Mouse (Mus musculus) kidney, postnatal 0 days (tissue): ENCODE data around the gene Nfkbid. TPM values are rescaled to one million over a fixed set of nuclear protein-coding genes. Genes with fewer than 3 reads are reported as not detected.
A peak's percentile ranks its signal among the peaks of the same experiment; 100 is the strongest.

Experiments
- ATAC-seq: fragments of 200-750 bp; cut with Nextera tagmentation; replicated peaks from 2 replicates; pipeline ENCODE4 v1.8.0; 2017; ENCODE audit warnings: low read depth, moderate number of reproducible peaks, moderate TSS enrichment, moderate library complexity; ENCODE audit not compliant: low FRiP score
- DNase-seq: peaks from one replicate; pipeline ENCODE4 v3.0.0-alpha.2; 2016; ENCODE audit warnings: low spot score
- H3K27ac ChIP-seq: fragments of 300-500 bp; sonication (generic); 2 replicates; pipeline ENCODE4 v1.5.1; 2014; ENCODE audit warnings: mild to moderate bottlenecking
- H3K27me3 ChIP-seq: fragments of 300-500 bp; sonication (generic); 2 replicates; pipeline ENCODE4 v1.6.1; 2014; ENCODE audit warnings: low read length, mixed read lengths; ENCODE audit not compliant: insufficient read depth
- H3K36me3 ChIP-seq: fragments of 300-500 bp; sonication (generic); 2 replicates; pipeline ENCODE4 v1.6.1; 2014; ENCODE audit warnings: low read length, mixed read lengths; ENCODE audit not compliant: insufficient read depth
- H3K4me1 ChIP-seq: fragments of 300-500 bp; sonication (generic); replicated peaks from 2 replicates; pipeline ENCODE4 v1.6.1; 2014; ENCODE audit warnings: antibody characterized with exemption, low read length, mixed read lengths; ENCODE audit not compliant: insufficient read depth
- H3K4me2 ChIP-seq: fragments of 300-500 bp; sonication (generic); 2 replicates; pipeline ENCODE4 v1.6.1; 2014; ENCODE audit warnings: mild to moderate bottlenecking, low read length, moderate library complexity, mixed read lengths
- H3K4me3 ChIP-seq: fragments of 300-500 bp; sonication (generic); replicated peaks from 2 replicates; pipeline ENCODE4 v1.5.1; 2014; ENCODE audit warnings: low read depth, low read length
- H3K9ac ChIP-seq: fragments of 300-500 bp; sonication (generic); 2 replicates; pipeline ENCODE4 v1.6.1; 2014; ENCODE audit warnings: low read depth, low read length
- H3K9me3 ChIP-seq: fragments of 300-500 bp; sonication (generic); replicated peaks from 2 replicates; pipeline ENCODE4 v1.6.1; 2016; ENCODE audit warnings: low read length, inconsistent platforms, mixed read lengths
- CTCF ChIP-seq: IDR thresholded peaks from 2 replicates; pipeline ENCODE4 v1.5.1; 2016; ENCODE audit warnings: antibody characterized with exemption, low read depth, mild to moderate bottlenecking, moderate library complexity
- WGBS: fragments of 180-500 bp; shearing (Covaris S2); extraction: QIAGEN DNeasy Blood & Tissue Kit; methylation state at CpG from one replicate; pipeline ENCODE4 v1.1.7; 2014; 5-methylcytosine and 5-hydroxymethylcytosine counted together
- polyA plus RNA-seq: library from polyadenylated mRNA; unstranded; fragments of >200 nt; fragmentation: Nextera tagmentation; extraction: Ambion mirVana; gene quantifications from 2 replicates; pipeline ENCODE4 v1.2.1, GENCODE M21; 2015

The Nfkbid gene
- polyA plus RNA-seq, 1 experiment from 2014 or later, result 1.1 TPM

GRCm38 (mm10) chr7:30394379-30394778 is 27.2 kb upstream of the Nfkbid start:
- H3K4me1 ChIP-seq, result no peaks in the 10 kb centered on the region
- peak; percentile 61 for DNase-seq
- H3K4me2 ChIP-seq, result no peak overlapping the region
- no peak overlapping the region for H3K9ac ChIP-seq
- TF ChIP-seq CTCF, result no peak
- no peak for ATAC-seq
- no peaks in the 10 kb centered on the region for H3K9me3 ChIP-seq
- 0 out of 2 replicates have a peak overlapping the region, but pooled peaks have one; percentile 48 for H3K27ac ChIP-seq
- WGBS, result 37% methylated on average over 11 of the region's 11 CpGs
- no peaks in the 10 kb centered on the region for H3K36me3 ChIP-seq
- no peaks in the 10 kb centered on the region for H3K27me3 ChIP-seq
- H3K4me3 ChIP-seq, result no peak overlapping the region

GRCm38 (mm10) chr7:30394871-30395270 is 26.7 kb upstream of the Nfkbid start:
- no peaks in the 10 kb centered on the region for H3K36me3 ChIP-seq
- no peak overlapping the region for H3K4me2 ChIP-seq
- no peaks in the 10 kb centered on the region for H3K9me3 ChIP-seq
- no peaks in the 10 kb centered on the region for H3K4me1 ChIP-seq
- DNase-seq, result no peak
- H3K27ac ChIP-seq, result no peak overlapping the region
- no peak overlapping the region for H3K9ac ChIP-seq
- no peak overlapping the region for H3K4me3 ChIP-seq
- peak; percentile 39; the same call in 1 of the 2 replicates for TF ChIP-seq CTCF
- ATAC-seq, result no peak
- H3K27me3 ChIP-seq, result no peaks in the 10 kb centered on the region
- 54% methylated on average over 2 of the region's 2 CpGs for WGBS

- DNase-seq, result peak; percentile 36
- 29% methylated on average over 7 of the region's 7 CpGs for WGBS
Measured at GRCm38 (mm10) chr7:30399671-30400070, 21.9 kb upstream of the Nfkbid start.

GRCm38 (mm10) chr7:30402343-30402742 is 19.2 kb upstream of the Nfkbid start:
- no peak for TF ChIP-seq CTCF
- H3K9me3 ChIP-seq, result no peaks in the 10 kb centered on the region
- H3K27me3 ChIP-seq, result no peaks in the 10 kb centered on the region
- no peaks in the 10 kb centered on the region for H3K36me3 ChIP-seq
- 67% methylated on average over 4 of the region's 4 CpGs for WGBS
- H3K4me2 ChIP-seq, result no peak overlapping the region
- no peaks in the 10 kb centered on the region for H3K4me1 ChIP-seq
- no peak overlapping the region for H3K9ac ChIP-seq
- ATAC-seq (no peak), DNase-seq (no peak)
- H3K4me3 ChIP-seq, result no peak overlapping the region
- no peak overlapping the region for H3K27ac ChIP-seq

More at GRCm38 (mm10) chr7:30399671-30400070, 21.9 kb upstream of the Nfkbid start:
- Histone ChIP-seq H3K9me3 (no peaks in the 10 kb centered on the region), H3K27ac (no peak overlapping the region), H3K36me3 (no peaks in the 10 kb centered on the region), H3K4me1 (no peaks in the 10 kb centered on the region), H3K9ac (no peak overlapping the region), H3K27me3 (no peaks in the 10 kb centered on the region), H3K4me2 (no peak overlapping the region), H3K4me3 (no peak overlapping the region)
- no peak for ATAC-seq
- TF ChIP-seq CTCF, result no peak

- no peaks in the 10 kb centered on the region for H3K9me3 ChIP-seq
- H3K27me3 ChIP-seq, result no peaks in the 10 kb centered on the region
- no peaks in the 10 kb centered on the region for H3K36me3 ChIP-seq
- 82% methylated on average over 3 of the region's 3 CpGs for WGBS
- H3K4me2 ChIP-seq, result no peak overlapping the region
- no peak overlapping the region for H3K27ac ChIP-seq
- H3K9ac ChIP-seq, result no peak overlapping the region
- DNase-seq (no peak), ATAC-seq (no peak)
- H3K4me3 ChIP-seq, result no peak overlapping the region
- no peaks in the 10 kb centered on the region for H3K4me1 ChIP-seq
- no peak for TF ChIP-seq CTCF
Measured at GRCm38 (mm10) chr7:30408639-30409038, 12.9 kb upstream of the Nfkbid start.

- DNase-seq (no peak), ATAC-seq (no peak)
- H3K36me3 ChIP-seq, result no peaks in the 10 kb centered on the region
- no peaks in the 10 kb centered on the region for H3K27me3 ChIP-seq
- H3K9me3 ChIP-seq, result no peaks in the 10 kb centered on the region
- no peak overlapping the region for H3K9ac ChIP-seq
- H3K27ac ChIP-seq, result no peak overlapping the region
- no peak overlapping the region for H3K4me2 ChIP-seq
- WGBS, result 24% methylated on average over 2 of the region's 2 CpGs
- no peaks in the 10 kb centered on the region for H3K4me1 ChIP-seq
- no peak overlapping the region for H3K4me3 ChIP-seq
- no peak for TF ChIP-seq CTCF
Measured at GRCm38 (mm10) chr7:30409789-30410188, 11.7 kb upstream of the Nfkbid start.

- DNase-seq, result no peak
- ATAC-seq, result no peak
- H3K4me2 ChIP-seq, result no peak overlapping the region
- H3K4me1 ChIP-seq, result no peaks in the 10 kb centered on the region
- no peak overlapping the region for H3K9ac ChIP-seq
- WGBS, result 56% methylated on average over 3 of the region's 3 CpGs
- H3K4me3 ChIP-seq, result no peak overlapping the region
- no peak overlapping the region for H3K27ac ChIP-seq
- no peaks in the 10 kb centered on the region for H3K27me3 ChIP-seq
- no peak for TF ChIP-seq CTCF
- H3K36me3 ChIP-seq, result no peaks in the 10 kb centered on the region
- H3K9me3 ChIP-seq, result no peaks in the 10 kb centered on the region
Measured at GRCm38 (mm10) chr7:30411023-30411422, 10.5 kb upstream of the Nfkbid start.
